Comparison of ENCODE assay signal across 8 mouse cellular contexts in the genomic region with DNA sequence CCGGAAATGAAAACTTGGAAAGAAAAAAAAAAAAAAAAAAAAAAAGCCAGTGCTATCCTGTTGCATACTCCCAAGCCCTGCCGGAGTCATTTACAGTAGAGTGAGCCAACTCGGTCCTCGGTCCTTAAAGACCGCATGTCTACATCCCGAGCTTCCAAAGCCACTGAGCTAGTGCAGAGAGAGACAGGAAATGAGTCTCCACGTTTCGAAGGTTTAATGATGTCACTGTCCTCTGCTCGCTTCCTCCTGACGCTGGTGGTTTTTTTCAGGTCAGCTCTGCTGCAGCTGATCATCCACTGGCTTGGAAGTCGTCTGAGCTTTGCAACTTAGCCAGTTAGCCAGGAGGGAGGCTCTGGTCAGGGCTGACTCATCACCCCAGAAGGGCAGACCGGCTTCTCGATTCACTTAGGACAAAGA. TPM values are rescaled to one million over a fixed set of nuclear protein-coding genes. Genes with fewer than 3 reads are reported as not detected.
A peak's percentile ranks its signal among the peaks of the same experiment; 100 is the strongest.
DNase-seq lines count a peak whose midpoint lies in the region; ATAC-seq lines count a peak whose summit lies in the region.

No protein-coding gene starts in this region.

- DNase-seq in B cell, adult 2 months: peak; percentile 40 to 42
- DNase-seq in adrenal gland, postnatal 14 days: peak; percentile 80
- peak; percentile 66 for DNase-seq in heart, embryonic 10.5 days (ENCODE audit: low spot score)
- peak; percentile 31 to 60 for DNase-seq in kidney, postnatal 25 days
- no peak for DNase-seq in midbrain, embryonic 11.5 days (ENCODE audit: low spot score, missing footprints)
- no peak for DNase-seq in retina, postnatal 1 day
- no peak for DNase-seq in retina, embryonic 14.5 days (ENCODE audit: low spot score)

- no peaks in the 10 kb centered on the region for H3K9me3 ChIP-seq in heart, embryonic 10.5 days
- H3K9me3 ChIP-seq in midbrain, embryonic 11.5 days (ENCODE audit: control insufficient read depth, low read length): no peaks in the 10 kb centered on the region

- peaks cover 42% of the 10 kb centered on the region for H3K4me1 ChIP-seq in heart, embryonic 10.5 days
- H3K4me1 ChIP-seq in midbrain, embryonic 11.5 days (ENCODE audit: control insufficient read depth, insufficient read depth, low read length): peaks cover 6% of the 10 kb centered on the region

- peak; percentile 90 for ATAC-seq in megakaryocyte, adult 5-6 weeks (ENCODE audit: poor library complexity, severe bottlenecking)
- no peak for ATAC-seq in midbrain, embryonic 11.5 days (ENCODE audit: low FRiP score)

- no peak overlapping the region for H3K4me2 ChIP-seq in midbrain, embryonic 11.5 days

- no peaks in the 10 kb centered on the region for H3K27me3 ChIP-seq in heart, embryonic 10.5 days (ENCODE audit: insufficient read depth, poor library complexity, severe bottlenecking)
- no peaks in the 10 kb centered on the region for H3K27me3 ChIP-seq in midbrain, embryonic 11.5 days (ENCODE audit: control insufficient read depth, insufficient read depth, low read length)

- 41% methylated on average over 13 of the region's 13 CpGs for WGBS in heart, embryonic 10.5 days
- 76% methylated on average over 13 of the region's 13 CpGs for WGBS in midbrain, embryonic 11.5 days

- H3K4me3 ChIP-seq in heart, embryonic 10.5 days: no peak overlapping the region
- no peak overlapping the region for H3K4me3 ChIP-seq in midbrain, embryonic 11.5 days (ENCODE audit: low read depth, low read length)

- no peaks in the 10 kb centered on the region for H3K36me3 ChIP-seq in heart, embryonic 10.5 days
- no peaks in the 10 kb centered on the region for H3K36me3 ChIP-seq in midbrain, embryonic 11.5 days (ENCODE audit: control insufficient read depth, insufficient read depth, low read length)

- H3K27ac ChIP-seq in heart, embryonic 10.5 days: peak overlapping the region; percentile 76
- H3K27ac ChIP-seq in midbrain, embryonic 11.5 days (ENCODE audit: low read depth, low read length): no peak overlapping the region

- no peak overlapping the region for H3K9ac ChIP-seq in midbrain, embryonic 11.5 days (ENCODE audit: low read length)

RNA-seq across cellular contexts. Expression of a gene that starts 10.1 kb away (rescaled TPM):
- total RNA-seq in adrenal gland, postnatal 14 days (2021): 50.8 and 76.7 TPM in 2 replicates
- polyA plus RNA-seq in heart, embryonic 10.5 days (2016; fragmentation: Nextera tagmentation; extraction: Ambion mirVana): 20.6 and 28.8 TPM in 2 replicates
- total RNA-seq in megakaryocyte, adult 5-6 weeks (2015): 8.6 and 9.1 TPM in 2 replicates
- 0.84 and 1.2 TPM in 2 replicates for total RNA-seq in megakaryocyte, adult 5-6 weeks (2017)
- 13.0 and 13.1 TPM in 2 replicates for polyA plus RNA-seq in midbrain, embryonic 11.5 days (2014; fragmentation: Nextera tagmentation; extraction: Ambion mirVana)

RNA-seq across cellular contexts. Expression of a gene that starts 43.2 kb away (rescaled TPM):
- 153 and 160 TPM in 2 replicates for total RNA-seq in adrenal gland, postnatal 14 days (2021)
- 190 and 243 TPM in 2 replicates for polyA plus RNA-seq in heart, embryonic 10.5 days (2016; fragmentation: Nextera tagmentation; extraction: Ambion mirVana)
- total RNA-seq in megakaryocyte, adult 5-6 weeks (2015): 369 and 375 TPM in 2 replicates
- 346 and 431 TPM in 2 replicates for total RNA-seq in megakaryocyte, adult 5-6 weeks (2017)
- polyA plus RNA-seq in midbrain, embryonic 11.5 days (2014; fragmentation: Nextera tagmentation; extraction: Ambion mirVana): 447 and 449 TPM in 2 replicates

Comparison
In these comparisons a context has a peak if more than half of its experiments do, and no peak if none do; other contexts are left out.
1. DNase-seq: peak in B cell, adult 2 months (2 of 2), adrenal gland, postnatal 14 days (single experiment), heart, embryonic 10.5 days (single experiment) and kidney, postnatal 25 days (2 of 2); none in midbrain, embryonic 11.5 days (single experiment), retina, postnatal 1 day (single experiment) and retina, embryonic 14.5 days (single experiment).